Mouse (Mus musculus) heart, embryonic 14.5 days (tissue): ENCODE results near the gene Olfr1425. TPM values are rescaled to one million over a fixed set of nuclear protein-coding genes. Genes with fewer than 3 reads are reported as not detected.
"Not testable (repeated sequence)": the region's sequence is repeated elsewhere in the genome, so short reads cannot be mapped to it uniquely, and the experiment has no call there.

Experiments
- ATAC-seq: fragments of 200-750 bp; cut with Nextera tagmentation; 2 replicates; pipeline ENCODE4 v1.8.0; 2017; ENCODE audit warnings: low read depth, moderate TSS enrichment; ENCODE audit not compliant: insufficient number of reproducible peaks, insufficient read depth, low FRiP score
- H3K27ac ChIP-seq, 2 experiments: fragments of 200-500 bp in 1 of 2; fragments of 300-500 bp in 1 of 2; sonication (generic) in 1 of 2; replicated peaks in 1 of 2; 2 replicates each; pipeline ENCODE4 v1.5.1; 2012 to 2014; ENCODE audit warnings: low read depth in 2 of 2, low read length in 2 of 2, control low read depth in 1 of 2, mild to moderate bottlenecking in 1 of 2, mixed read lengths in 1 of 2; ENCODE audit not compliant: control insufficient read depth in 1 of 2, insufficient read depth in 1 of 2
- H3K27me3 ChIP-seq: fragments of 300-500 bp; sonication (generic); 2 replicates; pipeline ENCODE4 v1.6.1; 2014; ENCODE audit warnings: mild to moderate bottlenecking, low read length, control low read depth; ENCODE audit not compliant: control insufficient read depth, insufficient read depth
- H3K36me3 ChIP-seq: fragments of 300-500 bp; sonication (generic); 2 replicates; pipeline ENCODE4 v1.6.1; 2014; ENCODE audit warnings: mild to moderate bottlenecking, control low read depth, low read length, mixed read lengths; ENCODE audit not compliant: control insufficient read depth, insufficient read depth
- H3K4me1 ChIP-seq, 2 experiments: fragments of 200-500 bp in 1 of 2; fragments of 300-500 bp in 1 of 2; sonication (generic) in 1 of 2; 2 replicates each; pipeline ENCODE4 v1.6.1; 2012 to 2014; ENCODE audit warnings: low read length in 2 of 2, control low read depth in 1 of 2, mixed read lengths in 1 of 2; ENCODE audit not compliant: control insufficient read depth in 2 of 2, insufficient read depth in 2 of 2
- H3K4me2 ChIP-seq: fragments of 300-500 bp; sonication (generic); 2 replicates; pipeline ENCODE4 v1.6.1; 2014; ENCODE audit warnings: mild to moderate bottlenecking, low read length
- H3K4me3 ChIP-seq, 2 experiments: fragments of 200-500 bp in 1 of 2; fragments of 300-500 bp in 1 of 2; sonication (generic) in 1 of 2; 2 replicates each; pipeline ENCODE4 v1.5.1; 2012 to 2014; ENCODE audit warnings: low read length in 2 of 2, mild to moderate bottlenecking in 2 of 2, control low read depth in 1 of 2, low read depth in 1 of 2, moderate library complexity in 1 of 2; ENCODE audit not compliant: control insufficient read depth in 1 of 2, insufficient read depth in 1 of 2
- H3K9ac ChIP-seq: fragments of 300-500 bp; sonication (generic); 2 replicates; pipeline ENCODE4 v1.6.1; 2014; ENCODE audit warnings: mild to moderate bottlenecking, low read length
- H3K9me3 ChIP-seq: fragments of 300-500 bp; sonication (generic); 2 replicates; pipeline ENCODE4 v1.6.1; 2016; ENCODE audit warnings: low read length, control low read depth; ENCODE audit not compliant: control insufficient read depth
- WGBS: fragments of 180-500 bp; shearing (Covaris S2); extraction: QIAGEN DNeasy Blood & Tissue Kit; methylation state at CpG from one replicate; pipeline ENCODE4 v1.1.7; 2014; 5-methylcytosine and 5-hydroxymethylcytosine counted together
- polyA plus RNA-seq: library from polyadenylated mRNA; unstranded; fragments of >200 nt; fragmentation: Nextera tagmentation; extraction: Ambion mirVana; gene quantifications from 2 replicates; pipeline ENCODE4 v1.2.1, GENCODE M21; 2014

Olfr1425 gene
- not detected in 2 replicates for polyA plus RNA-seq

DNA sequence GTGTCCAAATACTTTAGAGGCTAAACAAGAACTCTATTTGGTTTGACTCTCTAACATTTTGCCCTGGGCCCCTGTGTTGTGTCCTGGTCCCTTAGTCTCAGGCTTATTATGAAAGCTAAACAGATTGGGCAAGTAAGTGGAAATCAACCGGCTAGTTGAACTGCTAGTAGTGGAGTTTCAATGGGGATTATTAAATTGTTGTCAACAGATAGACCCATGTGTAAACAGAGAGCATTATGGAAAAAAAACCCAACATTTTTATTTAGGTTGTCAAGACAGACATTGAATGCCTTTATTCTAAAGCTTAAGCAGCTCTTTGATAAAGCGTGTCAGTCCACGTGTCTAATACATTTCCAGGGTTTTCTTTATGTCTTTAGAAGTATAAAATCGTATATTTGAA, at the start of gene Olfr1425:
Olfr1425 (minus strand) TSS at position 101 of the 400 bp plus-strand sequence.
- not testable (repeated sequence) for H3K9ac ChIP-seq, H3K4me1 ChIP-seq, H3K4me2 ChIP-seq, H3K36me3 ChIP-seq, H3K27me3 ChIP-seq, H3K4me3 ChIP-seq, H3K9me3 ChIP-seq, H3K27ac ChIP-seq, ATAC-seq
- WGBS: 80% methylated on average over 4 of the region's 4 CpGs

GRCm38 (mm10) chr19:12123103-12123502, 45.6 kb upstream of the Olfr1425 start, which contains the start of gene Olfr76:
Gene Olfr76 (minus strand): TSS chr19:12123203.
- Histone ChIP-seq H3K4me1 (no peaks in the 10 kb centered on the region), H3K36me3 (no peaks in the 10 kb centered on the region), H3K4me2 (no peak within 1 kb of the TSS), H3K27ac (no peak within 1 kb of the TSS), H3K4me3 (no peak within 1 kb of the TSS), H3K9ac (no peak within 1 kb of the TSS), H3K9me3 (no peaks in the 10 kb centered on the region), H3K27me3 (no peaks in the 10 kb centered on the region)
- ATAC-seq: no peak
- 67% methylated on average over 3 of the region's 3 CpGs for WGBS

DNA sequence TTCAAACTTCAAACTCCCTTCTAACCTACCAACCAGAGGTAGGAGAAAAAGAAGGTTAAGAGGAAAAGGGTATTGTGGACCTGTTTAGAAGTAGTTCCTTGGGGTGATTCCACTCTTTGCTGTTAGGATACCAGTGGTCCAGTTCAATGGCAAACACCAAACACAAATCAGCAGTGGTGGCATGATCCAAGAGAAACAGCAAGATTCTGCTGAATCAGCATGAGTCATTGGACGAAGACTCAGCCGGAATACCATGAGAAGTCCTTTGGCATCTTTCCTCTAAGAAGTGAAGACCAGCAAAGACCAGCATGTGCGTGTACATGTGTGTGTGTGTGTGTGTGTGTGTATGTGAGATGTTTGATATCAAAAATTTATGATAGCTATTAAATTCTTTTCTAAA, 38.9 kb upstream of the Olfr1425 start:
- Histone ChIP-seq H3K36me3 (no peaks in the 10 kb centered on the region), H3K4me3 (no peak overlapping the region), H3K4me2 (no peak overlapping the region), H3K27ac (no peak overlapping the region), H3K9ac (no peak overlapping the region), H3K27me3 (no peaks in the 10 kb centered on the region), H3K9me3 (no peaks in the 10 kb centered on the region), H3K4me1 (no peaks in the 10 kb centered on the region)
- no peak for ATAC-seq
- 77% methylated on average over 3 of the region's 3 CpGs for WGBS

- Histone ChIP-seq H3K27ac (no peak within 1 kb of the TSS), H3K27me3 (no peaks in the 10 kb centered on the region), H3K4me2 (no peak within 1 kb of the TSS), H3K4me1 (no peaks in the 10 kb centered on the region), H3K4me3 (no peak within 1 kb of the TSS), H3K9ac (no peak within 1 kb of the TSS), H3K9me3 (no peaks in the 10 kb centered on the region), H3K36me3 (no peaks in the 10 kb centered on the region)
- 53% methylated on average over 1 of the region's 1 CpGs for WGBS
- ATAC-seq: no peak
Measured at GRCm38 (mm10) chr19:12115797-12116196, 38.3 kb upstream of the Olfr1425 start, which contains the start of gene Olfr1428. Gene Olfr1428 (minus strand): TSS chr19:12115897.

GRCm38 (mm10) chr19:12113807-12114206, 36.3 kb upstream of the Olfr1425 start:
- Histone ChIP-seq H3K9me3 (no peaks in the 10 kb centered on the region), H3K9ac (no peak overlapping the region), H3K4me3 (no peak overlapping the region), H3K4me1 (no peaks in the 10 kb centered on the region), H3K4me2 (no peak overlapping the region), H3K27me3 (no peaks in the 10 kb centered on the region), H3K27ac (no peak overlapping the region), H3K36me3 (no peaks in the 10 kb centered on the region)
- no peak for ATAC-seq
- 48% methylated on average over 1 of the region's 1 CpGs for WGBS

DNA sequence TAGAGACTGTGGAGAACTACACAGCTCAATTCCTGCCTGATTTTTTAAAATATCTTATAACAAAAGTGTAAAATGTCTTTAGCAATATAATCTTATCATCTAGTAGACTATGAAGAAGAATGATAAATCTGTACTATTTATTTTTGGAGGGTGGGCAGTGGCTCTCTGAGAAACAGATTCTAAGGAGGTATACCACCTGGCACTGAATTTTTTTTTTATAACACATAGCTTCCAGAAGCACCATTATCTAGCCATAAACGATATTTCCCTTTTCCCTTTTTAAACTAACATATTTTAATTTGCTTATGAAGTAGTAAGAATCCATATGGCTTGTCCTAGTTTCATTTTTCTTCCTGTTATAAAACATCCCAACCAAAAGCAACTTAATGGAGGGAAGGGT, 27.0 kb upstream of the Olfr1425 start:
- WGBS: 45% methylated on average over 1 of the region's 1 CpGs
- H3K4me3 ChIP-seq: no peak overlapping the region
- H3K4me2 ChIP-seq: no peak overlapping the region
- H3K36me3 ChIP-seq: no peaks in the 10 kb centered on the region
- H3K9ac ChIP-seq: no peak overlapping the region
- no peak for ATAC-seq
- no peaks in the 10 kb centered on the region for H3K9me3 ChIP-seq
- H3K4me1 ChIP-seq: no peaks in the 10 kb centered on the region
- no peak overlapping the region for H3K27ac ChIP-seq
- H3K27me3 ChIP-seq: no peaks in the 10 kb centered on the region

GRCm38 (mm10) chr19:12103234-12103633, 25.7 kb upstream of the Olfr1425 start, which contains the start of gene Olfr1427:
Gene Olfr1427 (minus strand): TSS chr19:12103334.
- no peaks in the 10 kb centered on the region for H3K4me1 ChIP-seq
- H3K9me3 ChIP-seq: no peaks in the 10 kb centered on the region
- H3K9ac ChIP-seq: no peak within 1 kb of the TSS
- H3K27me3 ChIP-seq: no peaks in the 10 kb centered on the region
- 94% methylated on average over 2 of the region's 2 CpGs for WGBS
- no peak within 1 kb of the TSS for H3K4me3 ChIP-seq
- no peak within 1 kb of the TSS for H3K27ac ChIP-seq
- H3K36me3 ChIP-seq: no peaks in the 10 kb centered on the region
- no peak for ATAC-seq
- no peak within 1 kb of the TSS for H3K4me2 ChIP-seq

DNA sequence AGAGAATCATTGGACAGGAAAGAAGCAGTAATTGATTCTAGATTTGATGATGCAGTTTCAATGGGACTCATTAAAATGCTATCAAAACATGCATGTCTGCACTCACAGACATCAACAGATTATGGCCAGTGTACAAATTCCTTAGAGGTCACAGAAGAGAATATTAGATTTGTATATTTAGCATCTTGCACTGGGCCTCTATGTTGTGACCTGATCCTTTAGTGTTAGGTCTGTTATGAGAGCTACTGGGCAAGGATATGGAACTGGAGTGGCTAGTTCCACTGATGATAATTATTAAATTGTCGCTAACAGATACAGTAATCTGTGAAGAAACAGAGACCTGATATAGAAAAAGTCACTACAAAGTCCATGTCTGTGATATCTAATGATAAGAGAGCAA, 14.4 kb upstream of the Olfr1425 start, which contains the start of gene Olfr1426:
Olfr1426 (minus strand) TSS at position 101 of the 400 bp plus-strand sequence.
- 57% methylated on average over 1 of the region's 1 CpGs for WGBS
- H3K27ac ChIP-seq: no peak within 1 kb of the TSS
- H3K9me3 ChIP-seq: no peaks in the 10 kb centered on the region
- no peak within 1 kb of the TSS for H3K4me2 ChIP-seq
- H3K9ac ChIP-seq: no peak within 1 kb of the TSS
- no peaks in the 10 kb centered on the region for H3K27me3 ChIP-seq
- H3K4me1 ChIP-seq: no peaks in the 10 kb centered on the region
- no peak for ATAC-seq
- H3K4me3 ChIP-seq: no peak within 1 kb of the TSS
- H3K36me3 ChIP-seq: no peaks in the 10 kb centered on the region
